Mouse (Mus musculus) testis, adult 2 months (tissue): Measurements from ENCODE around the gene Cipc. TPM values are rescaled to one million over a fixed set of nuclear protein-coding genes. Genes with fewer than 3 reads are reported as not detected.

Experiments used
- H3K27ac ChIP-seq: fragments of 200-500 bp; 2 replicates; pipeline ENCODE4 v1.5.1; 2012; ENCODE audit warnings: low read depth, low read length; ENCODE audit not compliant: control insufficient read depth, insufficient read depth
- H3K27me3 ChIP-seq: fragments of 200-500 bp; 2 replicates; pipeline ENCODE4 v1.6.1; 2012; ENCODE audit warnings: mild to moderate bottlenecking, low read length, moderate library complexity; ENCODE audit not compliant: control insufficient read depth, insufficient read depth
- H3K36me3 ChIP-seq: fragments of 200-500 bp; 2 replicates; pipeline ENCODE4 v1.6.1; 2012; ENCODE audit warnings: mild to moderate bottlenecking, low read length; ENCODE audit not compliant: control insufficient read depth, insufficient read depth
- H3K4me1 ChIP-seq: fragments of 200-500 bp; 2 replicates; pipeline ENCODE4 v1.6.1; 2012; ENCODE audit warnings: low read length; ENCODE audit not compliant: control insufficient read depth, insufficient read depth
- H3K4me3 ChIP-seq: fragments of 200-500 bp; 2 replicates; pipeline ENCODE4 v1.5.1; 2012; ENCODE audit warnings: low read depth, mild to moderate bottlenecking, low read length, moderate library complexity, mixed read lengths; ENCODE audit not compliant: control insufficient read depth
- CTCF ChIP-seq: fragments of 200-500 bp; IDR thresholded peaks from 2 replicates; pipeline ENCODE4 v1.5.1; 2012; ENCODE audit warnings: low read depth, mild to moderate bottlenecking, inconsistent platforms, low read length, moderate library complexity; ENCODE audit not compliant: control insufficient read depth, insufficient read depth, insufficient replicate concordance
- POLR2A ChIP-seq: fragments of 200-500 bp; IDR thresholded peaks from 2 replicates; pipeline ENCODE4 v1.6.1; 2012; ENCODE audit warnings: low read depth, mild to moderate bottlenecking, inconsistent platforms, low read length, moderate library complexity; ENCODE audit not compliant: control insufficient read depth
- polyA plus RNA-seq: library from polyadenylated mRNA; depleted of rRNA; stranded (reverse); fragments of >200 nt; gene quantifications from 2 replicates; pipeline ENCODE4 v1.2.3, GENCODE M21; 2012; rRNA removed

The Cipc gene
- polyA plus RNA-seq, 1 experiment, result 42.7 TPM

- H3K4me3 ChIP-seq, result no peak overlapping the region
- TF ChIP-seq CTCF (no peak), POLR2A (no peak)
- no peak overlapping the region for H3K27ac ChIP-seq
- no peaks in the 10 kb centered on the region for H3K36me3 ChIP-seq
- no peaks in the 10 kb centered on the region for H3K4me1 ChIP-seq
- no peaks in the 10 kb centered on the region for H3K27me3 ChIP-seq
Observed at GRCm38 (mm10) chr12:87002209-87002608, 55.4 kb downstream of the Cipc start.

GRCm38 (mm10) chr12:87002815-87003214 lies 56.0 kb downstream of the Cipc start:
- H3K4me3 ChIP-seq, result no peak overlapping the region
- no peak for TF ChIP-seq POLR2A
- no peak for TF ChIP-seq CTCF
- H3K27me3 ChIP-seq, result no peaks in the 10 kb centered on the region
- H3K4me1 ChIP-seq, result no peaks in the 10 kb centered on the region
- no peak overlapping the region for H3K27ac ChIP-seq
- H3K36me3 ChIP-seq, result no peaks in the 10 kb centered on the region

- Histone ChIP-seq H3K27me3 (no peaks in the 10 kb centered on the region), H3K27ac (no peak overlapping the region), H3K4me1 (no peaks in the 10 kb centered on the region), H3K36me3 (no peaks in the 10 kb centered on the region), H3K4me3 (no peak overlapping the region)
- TF ChIP-seq CTCF, result no peak
- no peak for TF ChIP-seq POLR2A
Observed at GRCm38 (mm10) chr12:87003606-87004005, 56.8 kb downstream of the Cipc start.

DNA sequence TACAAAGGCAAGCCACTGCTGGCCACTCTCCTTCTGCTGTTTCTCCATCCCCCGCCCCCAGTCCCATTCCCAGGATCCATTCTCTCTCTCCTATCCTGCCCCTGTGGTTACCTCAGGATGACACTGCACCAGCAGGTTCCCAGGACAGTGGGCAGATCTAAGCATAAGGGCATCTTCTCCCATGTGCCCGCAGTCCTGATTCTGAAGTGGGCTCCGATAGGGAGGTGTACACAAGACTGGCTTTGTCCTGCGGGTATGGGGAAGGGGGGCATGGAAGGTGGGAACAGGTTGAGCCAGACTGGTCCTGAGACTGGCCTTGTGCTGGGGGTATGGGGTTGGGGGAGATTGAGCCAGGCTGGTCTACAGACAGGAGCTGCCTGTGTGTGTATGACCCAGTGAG lies 57.8 kb downstream of the Cipc start:
- Histone ChIP-seq H3K4me3 (no peak overlapping the region), H3K27ac (no peak overlapping the region), H3K36me3 (no peaks in the 10 kb centered on the region), H3K27me3 (no peaks in the 10 kb centered on the region), H3K4me1 (no peaks in the 10 kb centered on the region)
- TF ChIP-seq POLR2A (no peak), CTCF (no peak)

Other genes starting within 250 kb of the Cipc start
- gene Angel1, start 220.6 kb upstream of the Cipc start, polyA plus RNA-seq, result 188 and 191 TPM in 2 replicates
- gene Lrrc74a, start 212.7 kb upstream of the Cipc start, polyA plus RNA-seq, result 75.3 and 76.4 TPM in 2 replicates
- gene Irf2bpl, start 62.2 kb upstream of the Cipc start, polyA plus RNA-seq, result 2.8 and 3.2 TPM in 2 replicates
- not detected in 2 replicates for gene Zdhhc22, start 43.4 kb downstream of the Cipc start, polyA plus RNA-seq
- gene Tmem63c, start 74.3 kb downstream of the Cipc start, polyA plus RNA-seq, result 30.3 and 32.3 TPM in 2 replicates
- 1.5 and 2.0 TPM in 2 replicates for gene Ngb, start 155.5 kb downstream of the Cipc start, polyA plus RNA-seq
- gene Gstz1, start 200.1 kb downstream of the Cipc start, polyA plus RNA-seq, result 76.4 and 81.4 TPM in 2 replicates
- 66.1 and 69.6 TPM in 2 replicates for gene Pomt2, start 200.9 kb downstream of the Cipc start, polyA plus RNA-seq